ENCODE assay signal across 17 mouse cellular contexts in the genomic region with DNA sequence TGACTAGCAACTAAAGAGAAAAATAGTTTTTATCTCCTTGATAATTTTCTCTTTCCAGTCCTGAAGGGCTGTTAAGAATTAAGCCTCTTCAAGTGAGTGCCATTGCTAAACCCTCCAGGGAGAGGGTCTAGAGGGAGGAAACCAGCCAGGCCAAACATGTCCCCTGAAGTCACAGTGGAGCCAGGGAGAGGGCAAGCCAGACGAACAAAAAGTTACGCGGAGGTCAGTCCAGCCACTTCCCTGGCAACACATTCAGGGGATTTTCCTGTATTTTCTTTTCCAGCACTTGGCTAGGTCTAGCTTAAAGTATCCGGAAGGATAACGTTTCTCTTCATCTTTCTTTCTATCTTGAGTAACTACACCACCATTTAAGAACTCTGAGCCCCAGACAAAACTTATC. TPM values are rescaled to one million over a fixed set of nuclear protein-coding genes. Genes with fewer than 3 reads are reported as not detected.
DNase-seq lines count a peak whose midpoint lies in the region; ATAC-seq and TF ChIP-seq lines count a peak whose summit lies in the region.
"Had no signal": no experiment of that assay in that cellular context is flagged by ENCODE, and none has a peak within 500 bp of the region (broad histone marks: within the 10 kb centered on the region; RNA-seq: fewer than 3 reads in every experiment).

No protein-coding gene starts in this region.

- no peaks in the 10 kb centered on the region for H3K27me3 ChIP-seq in lung, embryonic 16.5 days (ENCODE audit: control insufficient read depth, insufficient read depth, low read depth, low read length)
- H3K27me3 ChIP-seq in heart, embryonic 13.5 days (replicated peaks), result no peaks in the 10 kb centered on the region
- H3K27me3 ChIP-seq: embryonic facial prominence, embryonic 12.5 days had no signal

- peak; percentile 42 for DNase-seq in adrenal gland, postnatal 10 days
- DNase-seq in adrenal gland, postnatal 4 days (ENCODE audit: low spot score in 2 of 2), result no peak
- DNase-seq in lung, adult 2 months, result no peak
- peak; percentile 38 for DNase-seq in lung, postnatal 36 days
- no peak for DNase-seq in ovary, postnatal 36 days (ENCODE audit: low spot score)
- DNase-seq: cerebellum, adult 18-20 months; kidney, postnatal 4 days; liver, postnatal 0 days had no signal

- no peaks in the 10 kb centered on the region; the same call in 1 of the 2 replicates for H3K4me1 ChIP-seq in lung, embryonic 16.5 days (replicated peaks; ENCODE audit: control insufficient read depth, insufficient read depth, low read length)
- H3K4me1 ChIP-seq in lung, adult 2 months (ENCODE audit: control insufficient read depth, insufficient read depth, low read length), result no peaks in the 10 kb centered on the region
- peaks cover 11% of the 10 kb centered on the region for H3K4me1 ChIP-seq in heart, embryonic 13.5 days
- H3K4me1 ChIP-seq: hindbrain, embryonic 10.5 days; midbrain, embryonic 10.5 days had no signal

- TF ChIP-seq POLR2A in lung, adult 2 months (IDR thresholded peaks at IDR 0.05; ENCODE audit: borderline replicate concordance, extremely low read depth, low read depth, low read length), result no peak

- WGBS in lung, embryonic 16.5 days, result 35% methylated on average over 5 of the region's 5 CpGs
- 43% methylated on average over 5 of the region's 5 CpGs for WGBS in lung, adult 2 months
- WGBS in heart, embryonic 13.5 days, result 33% methylated on average over 5 of the region's 5 CpGs

- H3K4me3 ChIP-seq in lung, embryonic 16.5 days (ENCODE audit: low read length), result no peak overlapping the region
- H3K4me3 ChIP-seq in lung, adult 2 months (replicated peaks; ENCODE audit: extremely low read depth, low read depth, low read length), result no peak overlapping the region
- no peak overlapping the region for H3K4me3 ChIP-seq in heart, embryonic 13.5 days
- H3K4me3 ChIP-seq: embryonic facial prominence, embryonic 12.5 days; forebrain, embryonic 10.5 days; hindbrain, embryonic 10.5 days; midbrain, embryonic 10.5 days had no signal

- H3K4me2 ChIP-seq in lung, embryonic 16.5 days (ENCODE audit: low read depth, low read length), result no peak overlapping the region
- peak overlapping the region; percentile 20; the same call in 1 of the 2 replicates for H3K4me2 ChIP-seq in heart, embryonic 13.5 days
- H3K4me2 ChIP-seq: embryonic facial prominence, embryonic 12.5 days had no signal

- no peak overlapping the region for H3K9ac ChIP-seq in lung, embryonic 16.5 days (ENCODE audit: low read length)
- peak overlapping the region; percentile 10; the same call in 1 of the 2 replicates for H3K9ac ChIP-seq in heart, embryonic 13.5 days
- H3K9ac ChIP-seq: embryonic facial prominence, embryonic 12.5 days; liver, postnatal 0 days had no signal

- no peaks in the 10 kb centered on the region for H3K36me3 ChIP-seq in lung, embryonic 16.5 days (ENCODE audit: control insufficient read depth, insufficient read depth, low read length)
- H3K36me3 ChIP-seq in heart, embryonic 13.5 days, result no peaks in the 10 kb centered on the region
- H3K36me3 ChIP-seq: embryonic facial prominence, embryonic 12.5 days; forebrain, embryonic 10.5 days; hindbrain, embryonic 10.5 days; midbrain, embryonic 10.5 days had no signal

- no peaks in the 10 kb centered on the region for H3K9me3 ChIP-seq in lung, embryonic 16.5 days (ENCODE audit: control insufficient read depth, low read length)
- no peaks in the 10 kb centered on the region for H3K9me3 ChIP-seq in heart, embryonic 13.5 days
- H3K9me3 ChIP-seq: embryonic facial prominence, embryonic 12.5 days; forebrain, embryonic 10.5 days; hindbrain, embryonic 10.5 days; midbrain, embryonic 10.5 days had no signal

- TF ChIP-seq CTCF in lung, adult 2 months (IDR thresholded peaks at IDR 0.05; ENCODE audit: insufficient read depth, low read length), result no peak

- no peak for ATAC-seq in lung, embryonic 16.5 days (ENCODE audit: low read depth)
- no peak for ATAC-seq in heart, embryonic 13.5 days (ENCODE audit: extremely low read depth, insufficient number of reproducible peaks, low FRiP score, low TSS enrichment)
- no peak for ATAC-seq in monocyte, adult 5-6 weeks (replicated peaks; ENCODE audit: insufficient number of reproducible peaks, low FRiP score, low TSS enrichment, poor library complexity, severe bottlenecking)
- ATAC-seq: intestine, embryonic 16.5 days; liver, postnatal 0 days had no signal

- H3K27ac ChIP-seq in lung, embryonic 16.5 days (ENCODE audit: low read length), result peak overlapping the region; percentile 25
- peak overlapping the region; percentile 72 for H3K27ac ChIP-seq in heart, embryonic 13.5 days (replicated peaks)
- H3K27ac ChIP-seq: embryonic facial prominence, embryonic 12.5 days; forebrain, embryonic 10.5 days; hindbrain, embryonic 10.5 days; midbrain, embryonic 10.5 days had no signal

RNA-seq across cellular contexts. Expression of gene Synpo2, which starts 8.4 kb away (rescaled TPM):
- 10 to 100 TPM in 1 of 2 experiments, 1 to 10 TPM in 1; 9.2 to 20.7 TPM for total RNA-seq in adrenal gland, postnatal 10 days (2021)
- total RNA-seq in adrenal gland, postnatal 4 days (2021), result 1 to 10 TPM; 9.0 to 9.9 TPM
- polyA plus RNA-seq in lung, embryonic 16.5 days (2015; fragmentation: Nextera tagmentation; extraction: Ambion mirVana), result 9.1 and 12.1 TPM in 2 replicates
- polyA plus RNA-seq in lung, adult 2 months (2012; rRNA removed), result 11.8 and 12.8 TPM in 2 replicates
- polyA plus RNA-seq in heart, embryonic 13.5 days (2015; fragmentation: Nextera tagmentation; extraction: Ambion mirVana), result 15.1 and 16.8 TPM in 2 replicates
- 0.39 TPM in 1 of 3 replicates, not detected in the others for total RNA-seq in monocyte, adult 5-6 weeks (2017)
- total RNA-seq: neutrophil, adult 5-6 weeks had no signal

RNA-seq across cellular contexts. Expression of gene Sec24d, which starts 22.9 kb away (rescaled TPM):
- 10 to 100 TPM; 67.3 to 84.2 TPM for total RNA-seq in adrenal gland, postnatal 10 days (2021)
- 10 to 100 TPM; 95.2 to 97.8 TPM for total RNA-seq in adrenal gland, postnatal 4 days (2021)
- 66.1 and 73.7 TPM in 2 replicates for polyA plus RNA-seq in lung, embryonic 16.5 days (2015; fragmentation: Nextera tagmentation; extraction: Ambion mirVana)
- 41.5 and 51.1 TPM in 2 replicates for polyA plus RNA-seq in lung, adult 2 months (2012; rRNA removed)
- polyA plus RNA-seq in heart, embryonic 13.5 days (2015; fragmentation: Nextera tagmentation; extraction: Ambion mirVana), result 67.2 and 70.4 TPM in 2 replicates
- 4.2 to 14.4 TPM (median 7.1 TPM) in 3 replicates for total RNA-seq in monocyte, adult 5-6 weeks (2017)

Comparison
In these comparisons a context has a peak if more than half of its experiments do, and no peak if none do; other contexts are left out.
1. DNase-seq: peak in adrenal gland, postnatal 10 days (single experiment) and lung, postnatal 36 days (single experiment); none in adrenal gland, postnatal 4 days (0 of 2), lung, adult 2 months (single experiment) and ovary, postnatal 36 days (single experiment).